Mouse (Mus musculus): ENCODE measurements around the gene Aebp2. TPM values are rescaled to one million over a fixed set of nuclear protein-coding genes. Genes with fewer than 3 reads are reported as not detected.
"Not testable (repeated sequence)": the region's sequence is repeated elsewhere in the genome, so short reads cannot be mapped to it uniquely, and the experiment has no call there.

Gene Aebp2
- total RNA-seq, 2 experiments from 2014 or later, result 40.6 to 41.7 TPM

DNA sequence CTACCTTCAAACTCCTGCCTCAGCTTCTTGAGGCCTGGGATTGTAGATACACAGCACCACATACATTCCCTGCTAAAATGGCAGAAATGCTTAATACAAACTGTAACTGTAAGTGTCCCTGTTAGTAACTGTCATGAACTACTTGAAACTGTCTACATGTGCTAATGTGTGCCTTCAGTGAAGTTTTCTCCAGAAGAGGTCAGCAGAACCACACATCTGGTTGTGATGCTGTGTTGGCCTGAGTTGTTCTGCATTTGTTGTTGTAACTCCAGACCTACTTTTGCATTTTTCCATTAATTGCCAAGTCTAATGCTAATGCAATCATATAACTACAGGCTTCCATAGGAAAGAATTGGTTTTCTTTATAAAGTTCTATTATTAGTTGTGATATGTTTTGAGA is 23.5 kb downstream of the Aebp2 start:
- intact Hi-C loops (cut with DNase I), result loop anchor here (5.0 kb wide), 1 partner anchor 66 kb away; no protein-coding TSS in a partner anchor
- no peak for DNase-seq

DNA sequence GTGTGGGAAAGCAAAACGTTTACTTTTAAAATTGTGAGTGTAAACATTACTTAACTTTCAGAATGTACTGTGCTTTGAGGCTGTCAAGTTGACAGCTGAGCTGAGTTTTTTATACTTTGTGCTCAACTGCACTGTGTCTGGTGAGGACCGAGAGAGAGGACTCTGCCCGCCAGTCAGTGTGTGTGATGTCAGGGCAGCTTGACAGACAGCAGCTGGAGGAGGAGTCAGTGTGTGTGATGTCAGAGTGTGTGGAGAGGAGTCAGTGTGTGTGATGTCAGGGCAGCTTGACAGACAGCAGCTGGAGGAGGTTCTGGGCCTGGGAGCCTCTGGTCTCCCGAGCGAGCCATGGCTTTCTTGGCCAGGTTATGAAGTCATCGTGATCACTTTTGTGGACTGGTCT is 24.4 kb downstream of the Aebp2 start:
- intact Hi-C loops (cut with DNase I), result loop anchor here (5.0 kb wide), 1 partner anchor 65 kb away; no protein-coding TSS in a partner anchor
- peak; percentile 21 to 30 for DNase-seq

DNA sequence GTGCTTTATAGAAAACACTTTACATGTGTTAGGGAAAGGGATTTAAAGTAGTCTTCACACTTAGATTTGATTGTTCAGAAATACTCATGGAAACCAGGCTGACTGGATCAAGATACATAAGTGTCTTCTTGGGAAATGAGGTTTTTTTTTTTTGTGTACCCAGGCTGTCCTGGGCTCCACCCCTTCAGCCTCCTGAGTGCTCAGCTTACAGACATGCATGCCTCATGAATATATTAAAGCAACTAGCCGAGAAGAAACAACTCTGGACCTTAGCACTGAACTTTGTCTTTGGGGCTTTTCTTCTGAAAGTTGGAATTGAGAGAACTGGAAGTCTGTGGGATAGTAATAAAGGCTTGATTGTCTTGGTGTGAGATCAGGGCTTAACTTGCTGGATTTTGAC is 27.3 kb downstream of the Aebp2 start:
- intact Hi-C loops (cut with DNase I), result loop anchor here (5.0 kb wide), 1 partner anchor 62 kb away; no protein-coding TSS in a partner anchor
- no peak for DNase-seq

DNA sequence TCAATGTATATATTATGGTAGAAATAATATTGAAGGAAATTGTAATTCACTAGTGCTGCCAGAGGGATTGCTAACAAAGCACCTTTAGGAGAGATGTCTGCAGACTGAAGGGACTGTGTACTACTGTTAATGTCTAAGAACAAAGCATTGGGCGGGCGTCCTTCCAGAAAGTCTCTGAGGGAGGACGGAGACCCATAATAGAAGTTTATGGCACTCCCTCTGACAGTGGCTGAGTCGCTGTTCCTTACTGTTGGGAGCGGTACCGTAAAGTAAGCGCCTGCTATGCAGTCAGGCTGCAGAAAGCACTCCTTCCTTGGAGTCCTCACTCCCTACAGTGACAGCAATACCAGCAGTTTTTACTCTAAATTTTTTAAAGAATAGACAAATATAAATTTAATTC is 29.5 kb downstream of the Aebp2 start:
- DNase-seq, result no peak
- intact Hi-C loops (cut with DNase I), result no loop called here

DNA sequence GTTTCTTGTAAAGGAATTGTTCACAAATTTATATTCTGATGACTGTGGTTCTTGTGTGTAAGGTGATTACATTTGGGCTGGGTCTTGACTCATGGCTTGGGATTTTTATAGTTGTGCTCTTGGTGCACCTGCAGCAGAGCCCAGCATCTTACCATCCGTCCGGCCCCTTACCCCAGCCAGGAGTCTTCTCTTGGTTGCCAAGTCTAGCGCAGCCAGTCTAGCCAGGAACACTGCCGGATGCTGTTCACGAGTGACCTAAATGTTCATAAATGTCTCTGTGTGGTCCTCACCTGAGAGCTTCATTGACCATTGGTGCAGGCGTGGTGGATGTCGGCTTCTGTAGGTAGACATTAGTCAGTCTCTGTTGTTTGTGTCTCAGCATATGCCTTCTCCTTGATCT is 33.0 kb downstream of the Aebp2 start:
- DNase-seq, result no peak
- intact Hi-C loops (cut with DNase I), result no loop called here

DNA sequence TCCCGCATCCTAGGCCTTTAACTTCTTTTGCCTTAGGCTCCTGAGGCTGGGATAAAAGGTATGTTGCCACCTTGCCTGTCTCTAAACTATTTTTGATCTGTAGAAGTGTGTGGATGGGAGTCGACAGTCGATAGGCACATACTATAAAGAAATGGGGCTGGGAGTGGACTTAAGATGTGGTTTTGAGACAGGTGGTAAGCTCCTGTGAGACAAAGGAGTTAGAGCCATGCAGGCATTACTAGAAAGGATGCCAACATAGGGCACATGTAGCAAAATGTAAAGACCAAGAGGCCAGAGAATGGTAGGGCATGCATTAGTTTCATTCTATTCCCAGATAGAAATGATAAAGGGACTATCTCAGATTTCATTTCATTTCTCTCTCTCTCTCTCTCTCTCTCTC is 34.5 kb downstream of the Aebp2 start:
- intact Hi-C loops (cut with DNase I), result no loop called here

DNA sequence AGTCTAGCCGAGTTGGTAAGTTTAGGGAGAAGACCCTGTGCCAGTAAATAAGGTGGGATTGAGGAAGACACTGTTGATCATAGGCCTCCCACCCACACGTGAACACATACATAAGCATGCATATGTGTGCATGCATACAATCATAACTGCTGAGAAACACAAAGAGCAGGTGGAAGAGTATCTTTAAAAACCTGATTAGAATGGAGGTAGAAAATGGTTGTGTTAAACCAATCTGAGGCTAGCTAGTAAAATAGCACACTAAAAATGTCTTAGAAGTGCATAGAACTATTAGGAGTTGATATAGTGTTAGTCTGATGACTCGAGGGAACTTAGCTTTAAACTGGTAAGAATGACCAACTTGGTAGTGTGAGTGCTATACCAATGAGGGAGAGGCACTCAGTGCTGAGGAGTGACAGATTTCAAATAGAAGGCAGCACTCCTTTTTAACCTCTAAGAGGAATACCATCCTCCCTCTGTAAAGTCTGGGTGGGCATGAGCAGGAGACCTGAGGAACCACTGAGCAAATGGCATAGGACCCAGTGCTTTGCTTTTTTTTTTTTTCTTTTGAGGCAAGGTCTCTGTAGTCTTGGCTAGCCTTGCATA is 35.6 kb downstream of the Aebp2 start:
- DNase-seq, result no peak
- intact Hi-C loops (cut with DNase I), result no loop called here

More for the DNA sequence above, 34.5 kb downstream of the Aebp2 start:
- no peak for DNase-seq

DNA sequence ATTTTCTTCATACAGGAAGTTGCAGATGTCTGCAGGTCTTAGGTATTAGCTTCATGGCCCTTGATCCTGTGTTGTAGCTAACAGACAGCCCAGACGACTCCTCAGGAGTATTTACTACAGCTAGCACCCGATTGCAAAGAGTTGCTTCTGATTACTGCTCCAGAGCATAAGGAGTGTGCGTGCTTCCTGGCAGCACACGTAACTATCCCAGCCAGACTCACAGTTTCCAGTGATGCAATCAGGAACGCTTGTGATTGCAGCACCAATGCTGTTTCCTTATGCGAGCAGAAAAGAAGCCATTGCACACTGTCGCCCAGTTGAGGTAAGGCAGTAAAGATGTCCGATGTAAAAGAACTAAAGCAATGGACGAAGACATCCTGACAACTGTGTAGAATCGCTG is 38.6 kb downstream of the Aebp2 start:
- intact Hi-C loops (cut with DNase I), result no loop called here
- DNase-seq, result no peak

DNA sequence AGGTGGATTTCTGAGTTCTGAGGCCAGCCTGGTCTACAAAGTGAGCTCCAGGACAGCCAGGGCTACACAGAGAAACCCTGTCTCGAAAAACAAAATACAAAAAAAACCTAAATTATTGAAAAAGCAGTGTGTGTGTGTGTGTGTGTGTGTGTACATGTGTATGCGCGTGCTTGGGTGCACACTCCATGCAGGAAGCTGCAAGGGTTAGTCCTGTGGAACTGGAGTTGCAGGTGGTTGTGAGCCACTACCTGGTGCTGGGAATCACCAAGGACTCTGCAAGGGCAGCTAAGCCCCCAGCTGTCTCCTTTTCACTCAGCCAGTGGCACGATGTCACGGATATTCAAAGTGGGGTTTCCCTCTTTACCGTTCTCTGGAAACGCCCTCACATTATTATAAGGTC is 39.3 kb downstream of the Aebp2 start:
- no peak for DNase-seq
- intact Hi-C loops (cut with DNase I), result no loop called here

DNA sequence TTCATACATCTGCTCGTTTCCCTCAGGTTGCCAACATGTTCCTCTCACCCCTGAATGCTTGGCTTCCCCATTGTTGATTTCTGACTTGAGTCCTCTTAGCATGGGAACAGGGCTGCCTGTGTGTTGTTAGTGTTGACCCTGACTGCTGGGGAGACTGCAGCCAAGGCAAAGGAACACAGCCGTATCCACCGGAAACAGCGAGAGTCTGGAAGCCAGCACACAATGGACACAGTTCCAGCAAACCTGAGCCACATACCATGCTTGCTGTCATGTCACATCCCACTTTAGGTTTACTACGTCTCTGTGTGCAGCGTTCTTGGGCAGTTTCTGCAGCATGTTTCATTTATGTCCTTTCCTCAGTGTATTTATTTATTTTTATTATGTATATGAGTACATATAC is 39.8 kb downstream of the Aebp2 start:
- peak in 1 of 2 experiments; percentile 18 for DNase-seq
- intact Hi-C loops (cut with DNase I), result no loop called here

DNA sequence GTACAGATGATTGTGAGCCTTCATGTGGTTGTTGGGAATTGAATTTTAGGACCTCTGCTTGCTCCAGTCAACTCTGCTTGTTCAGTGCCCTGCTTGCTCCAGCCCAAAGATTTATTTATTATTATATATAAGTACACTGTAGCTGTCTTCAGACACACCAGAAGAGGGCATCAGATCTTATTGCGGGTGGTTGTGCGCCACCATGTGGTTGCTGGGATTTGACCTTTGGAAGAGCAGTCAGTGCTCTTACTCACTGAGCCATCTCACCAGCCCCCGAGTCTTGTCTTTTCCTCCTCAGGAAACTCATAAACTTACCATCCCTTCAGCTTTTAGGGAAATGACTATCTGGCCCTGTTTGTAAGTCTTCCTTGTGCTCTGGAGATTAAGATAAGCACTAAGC is 40.2 kb downstream of the Aebp2 start:
- DNase-seq; intact Hi-C loops (cut with DNase I): not testable (repeated sequence)

DNA sequence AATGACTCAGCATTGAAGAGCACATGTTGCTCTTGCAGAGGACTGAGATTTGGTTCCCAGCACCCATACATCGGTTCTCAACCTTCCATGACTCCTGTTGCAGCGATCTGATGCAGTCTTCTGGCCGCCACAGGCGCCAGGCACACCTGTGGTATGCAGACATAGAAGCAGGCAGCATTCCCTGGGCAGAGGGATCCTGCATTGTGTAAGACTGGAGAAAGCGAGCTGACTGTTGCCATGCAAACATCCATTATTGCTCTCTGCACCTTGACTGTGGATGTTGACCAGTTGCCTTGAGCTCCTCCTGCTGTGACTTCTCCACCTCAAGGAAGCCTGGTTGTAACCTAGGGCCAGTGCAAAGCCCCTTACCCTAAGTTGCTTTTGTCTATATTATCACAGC is 42.1 kb downstream of the Aebp2 start:
- intact Hi-C loops (cut with DNase I), result no loop called here
- DNase-seq, result no peak

DNA sequence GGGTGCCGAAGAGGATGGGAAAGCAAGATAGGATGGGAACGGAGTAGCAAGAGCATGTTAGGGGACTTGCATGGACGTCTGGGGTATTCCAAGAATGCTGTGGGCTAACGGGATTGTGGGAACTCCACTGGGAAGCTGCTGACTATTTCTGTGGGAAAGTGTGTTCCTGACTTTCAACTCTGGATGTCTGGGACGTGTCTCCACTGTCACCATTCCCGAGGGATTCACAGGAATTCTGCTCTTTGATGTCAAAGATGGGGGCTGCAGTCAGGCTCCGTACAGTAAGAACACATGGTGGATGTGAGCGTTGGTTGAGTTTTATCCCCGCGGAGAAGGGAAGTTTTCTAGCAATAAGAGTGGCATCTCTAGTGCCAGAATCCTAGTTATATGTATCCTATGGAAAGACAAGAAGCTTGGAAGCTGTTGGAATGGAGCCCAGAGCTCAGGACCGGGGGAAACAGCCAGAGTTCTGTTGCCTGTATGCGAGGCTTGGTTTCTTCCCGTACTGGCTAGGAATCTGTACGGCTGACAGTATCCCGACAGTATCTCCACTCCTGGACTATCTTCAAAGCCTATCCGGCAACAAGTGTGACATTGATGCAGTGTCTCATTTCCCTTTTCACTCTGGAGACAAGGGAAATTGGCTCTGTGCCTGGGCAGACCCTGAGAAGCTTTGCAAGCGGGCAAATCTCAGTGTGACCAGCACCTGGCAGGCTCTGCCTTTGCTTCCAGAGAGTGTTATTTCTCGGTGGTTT is 44.2 kb downstream of the Aebp2 start:
- intact Hi-C loops (cut with DNase I), result no loop called here
- peak in 1 of 2 experiments; percentile 35 for DNase-seq

DNA sequence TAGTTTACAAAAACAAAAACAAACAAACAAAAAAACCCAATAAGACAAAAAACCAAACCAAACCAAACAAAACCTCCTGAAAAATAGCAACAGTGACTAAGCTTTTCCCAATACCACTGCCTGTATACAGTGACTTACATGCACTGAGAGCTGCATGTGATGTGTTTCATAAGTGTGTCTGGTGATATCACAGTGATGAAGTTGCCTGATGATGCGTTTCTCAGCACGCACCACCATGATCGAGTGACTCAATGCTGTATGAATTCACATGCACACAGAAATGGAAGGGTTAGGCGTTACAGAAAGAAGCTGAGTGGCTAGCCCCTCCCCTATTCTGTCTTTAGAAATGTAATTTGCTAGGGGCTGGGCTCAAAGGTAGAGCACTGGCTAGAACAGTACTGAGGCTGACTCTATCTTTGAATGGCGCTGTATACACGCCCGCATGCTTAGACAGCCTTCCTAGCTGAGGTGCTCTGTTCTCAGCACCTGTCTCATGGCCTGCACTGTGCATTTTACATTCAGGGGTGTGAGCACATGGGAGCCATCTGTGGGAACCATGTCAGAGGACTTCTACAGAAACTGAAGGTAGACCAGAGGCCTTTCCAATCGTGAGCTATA is 44.9 kb downstream of the Aebp2 start:
- no peak for DNase-seq
- intact Hi-C loops (cut with DNase I), result no loop called here

DNA sequence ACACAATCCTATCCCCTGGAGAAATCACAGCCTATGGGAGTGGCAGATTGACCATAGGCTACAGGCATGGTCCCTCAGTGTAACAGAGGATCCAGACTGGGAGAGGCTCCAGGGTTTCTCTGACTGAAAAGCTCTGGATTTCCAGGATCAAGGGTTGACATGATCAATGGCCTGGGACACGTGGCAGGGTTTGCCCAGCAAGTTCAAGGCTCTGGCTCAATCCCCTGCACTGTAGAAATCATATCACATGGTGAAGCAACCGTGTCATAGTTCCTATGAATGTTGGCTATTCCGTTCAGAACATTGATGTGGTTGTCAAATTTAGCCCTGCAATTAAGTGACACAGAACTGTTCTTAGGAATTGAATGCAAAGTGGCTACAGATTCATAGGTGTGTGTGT is 52.0 kb downstream of the Aebp2 start:
- intact Hi-C loops (cut with DNase I), result no loop called here
- no peak for DNase-seq

DNA sequence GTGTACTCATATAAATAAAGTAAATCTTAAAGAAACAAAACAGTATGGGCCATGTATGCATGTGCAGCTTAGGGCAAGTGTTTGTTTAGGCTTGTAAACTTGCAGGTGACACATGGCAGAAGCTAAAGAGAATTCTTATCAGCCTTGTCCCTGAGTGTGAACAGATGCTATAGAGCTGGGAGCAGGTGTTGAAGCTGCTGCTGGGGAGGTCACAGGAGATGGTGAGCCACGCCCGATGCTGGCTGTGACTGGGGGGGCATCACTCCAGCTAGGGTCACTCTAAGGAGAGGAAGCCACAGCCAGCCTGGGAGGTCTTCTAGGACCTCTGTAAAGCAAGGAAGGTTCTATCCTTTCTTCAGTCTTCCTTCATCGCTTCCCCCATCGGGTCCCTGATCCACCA is 53.6 kb downstream of the Aebp2 start:
- no peak for DNase-seq
- intact Hi-C loops (cut with DNase I), result no loop called here

DNA sequence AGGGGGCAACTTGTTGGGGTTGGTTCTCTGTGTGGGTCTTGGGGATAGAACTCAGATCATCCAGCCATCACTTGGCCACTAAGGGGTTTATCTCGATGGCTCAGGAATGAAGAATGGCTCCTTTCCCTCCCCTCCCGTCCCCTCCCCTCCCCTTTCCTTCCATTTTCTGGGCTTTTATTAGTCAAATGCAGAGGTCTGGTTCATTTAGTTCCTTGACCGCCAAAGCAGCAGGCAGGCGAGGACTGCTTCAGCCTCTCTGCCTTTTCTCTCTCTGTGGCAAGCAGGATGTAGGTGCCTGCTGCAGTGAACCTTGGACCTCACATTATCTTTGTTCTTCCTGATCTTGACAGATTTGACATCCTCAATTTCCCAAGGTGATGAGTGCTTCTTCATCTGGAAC is 54.6 kb downstream of the Aebp2 start:
- intact Hi-C loops (cut with DNase I), result no loop called here

DNA sequence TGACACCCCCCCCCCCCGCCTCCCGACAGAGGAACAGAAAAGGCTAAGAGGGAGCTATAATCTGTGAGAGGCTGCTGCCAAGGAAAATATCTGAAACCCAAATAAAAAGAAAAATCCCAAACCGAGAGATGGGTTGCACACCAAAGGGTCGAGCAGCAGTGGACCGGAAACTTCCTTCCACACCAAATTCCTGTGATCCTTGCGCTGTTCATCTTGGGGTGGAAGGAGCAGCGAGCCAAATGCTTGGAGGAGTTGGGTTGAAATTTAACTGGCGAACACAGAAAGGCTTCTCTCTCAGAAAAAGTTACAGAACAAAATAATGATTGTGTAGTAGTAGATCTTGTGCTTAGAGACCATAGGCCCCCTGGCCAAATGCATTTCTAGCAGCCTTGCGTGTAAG is 55.5 kb downstream of the Aebp2 start:
- no peak for DNase-seq

More for the DNA sequence above, 54.6 kb downstream of the Aebp2 start:
- DNase-seq, result no peak

DNA sequence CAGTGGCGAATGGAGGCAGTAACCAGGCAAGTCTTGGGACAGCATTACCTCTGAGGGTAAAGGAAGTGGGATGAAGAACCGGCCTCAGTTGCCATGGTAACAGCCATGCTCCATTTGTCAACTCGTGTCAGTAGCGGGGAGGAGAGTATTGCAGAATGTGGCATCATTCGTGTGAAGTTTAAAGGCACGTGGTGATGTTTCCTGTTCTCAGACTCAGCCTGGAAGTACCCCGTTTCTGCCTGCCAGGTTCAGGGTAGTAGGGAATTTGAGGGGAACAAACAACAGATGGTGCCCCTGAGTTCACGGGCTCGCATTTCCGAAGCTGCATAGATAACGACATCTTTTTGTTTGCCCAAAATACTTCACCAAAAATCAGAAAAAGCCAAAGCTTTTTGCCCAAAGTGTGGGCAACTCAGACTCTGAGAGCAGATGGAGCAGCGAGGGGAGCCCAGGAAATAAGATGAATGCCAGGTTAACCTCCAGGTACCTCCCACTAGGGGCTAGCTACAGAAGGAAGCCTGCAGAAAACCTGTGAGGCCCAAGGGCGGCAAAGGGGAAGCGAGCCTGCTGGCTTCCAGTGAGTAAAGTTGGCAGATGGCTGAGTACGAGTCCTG is 56.3 kb downstream of the Aebp2 start:
- peak in 1 of 2 experiments; percentile 17 for DNase-seq
- intact Hi-C loops (cut with DNase I), result no loop called here

More for the DNA sequence above, 55.5 kb downstream of the Aebp2 start:
- intact Hi-C loops (cut with DNase I), result no loop called here

DNA sequence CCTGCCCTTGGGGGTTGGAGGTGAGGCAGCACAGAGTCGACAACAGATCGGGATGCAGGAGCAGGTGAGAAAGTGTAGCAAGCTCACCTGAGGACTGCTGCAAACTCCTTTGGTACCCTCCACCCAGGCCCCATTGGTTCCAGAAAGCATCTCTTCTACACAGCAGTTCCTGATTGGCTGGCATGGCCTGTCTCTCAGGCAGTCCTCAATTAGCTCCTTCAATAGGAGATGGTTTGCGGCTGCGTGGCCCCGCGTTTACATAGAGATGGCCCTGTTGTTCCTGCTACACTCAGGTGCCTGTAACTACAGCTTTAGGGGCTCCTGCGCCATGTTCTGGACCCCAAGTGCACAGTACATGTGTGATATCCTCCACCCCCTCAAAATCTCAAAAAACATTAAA is 58.2 kb downstream of the Aebp2 start:
- DNase-seq, result no peak
- intact Hi-C loops (cut with DNase I), result no loop called here

DNA sequence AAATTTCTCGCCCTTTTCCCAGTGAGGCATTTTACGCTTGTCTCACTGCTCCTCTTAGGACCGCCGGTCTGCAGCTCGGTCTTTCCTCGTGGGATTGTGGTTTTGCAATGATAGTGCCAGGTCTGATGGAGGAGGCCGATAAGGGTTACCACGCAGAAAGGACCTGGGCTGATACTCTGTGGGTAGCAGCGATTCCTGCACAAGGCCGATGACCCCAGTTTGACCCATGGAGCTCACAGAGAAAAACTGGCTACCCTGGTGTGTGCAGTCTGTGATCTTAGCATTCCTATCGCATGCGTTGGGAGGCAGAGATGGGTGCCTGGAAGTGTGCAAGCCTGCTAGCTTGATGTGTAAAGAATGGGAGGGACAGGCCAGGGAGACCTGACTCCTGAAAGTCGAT is 60.4 kb downstream of the Aebp2 start:
- intact Hi-C loops (cut with DNase I), result no loop called here
- DNase-seq, result no peak
